Mouse (Mus musculus): Measurements from ENCODE around the gene Vps52. TPM values are rescaled to one million over a fixed set of nuclear protein-coding genes. Genes with fewer than 3 reads are reported as not detected.
"Not testable (repeated sequence)": the region's sequence is repeated elsewhere in the genome, so short reads cannot be mapped to it uniquely, and the experiment has no call there.

Vps52 gene
- total RNA-seq, 2 experiments from 2014 or later = 29.6 to 33.5 TPM

GRCm38 (mm10) chr17:33962876-33963275 lies 7.3 kb downstream of the Vps52 start:
- no peak for DNase-seq (ENCODE audit: low spot score)

DNA sequence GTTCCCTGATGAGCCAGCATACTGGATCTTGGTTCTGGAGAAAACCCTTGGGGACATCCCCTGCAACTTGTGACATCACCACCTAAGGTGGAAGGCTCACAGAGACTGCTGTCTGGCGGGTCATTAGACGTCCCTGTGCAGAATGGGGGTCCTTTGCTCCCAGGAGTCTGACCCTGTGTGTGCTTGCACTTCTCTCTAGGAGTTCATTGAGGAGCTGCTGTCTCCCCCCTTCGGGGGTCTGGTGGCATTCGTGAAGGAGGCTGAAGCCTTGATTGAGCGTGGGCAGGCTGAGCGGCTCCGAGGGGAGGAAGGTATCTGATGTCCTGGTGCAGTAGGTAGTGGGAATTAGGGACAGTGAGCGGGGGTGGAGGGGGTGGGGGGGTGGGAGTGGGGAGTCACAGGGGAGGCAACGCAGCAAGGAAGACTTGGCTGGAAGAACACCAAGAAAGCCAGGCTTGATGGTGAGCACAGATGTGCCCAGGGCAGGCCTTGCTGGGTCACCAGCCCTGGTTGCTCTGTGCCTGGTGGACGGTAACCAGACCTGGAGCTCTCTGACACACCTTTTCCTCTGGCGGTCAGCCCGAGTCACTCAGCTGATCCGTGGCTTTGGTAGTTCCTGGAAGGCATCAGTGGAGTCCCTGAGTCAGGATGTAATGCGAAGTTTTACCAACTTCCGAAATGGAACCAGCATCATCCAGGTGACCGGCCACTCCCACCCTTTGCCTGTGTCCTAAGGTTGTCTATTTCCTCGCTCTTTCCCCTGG lies 9.7 kb downstream of the Vps52 start:
- DNase-seq (ENCODE audit: low spot score) = no peak

DNA sequence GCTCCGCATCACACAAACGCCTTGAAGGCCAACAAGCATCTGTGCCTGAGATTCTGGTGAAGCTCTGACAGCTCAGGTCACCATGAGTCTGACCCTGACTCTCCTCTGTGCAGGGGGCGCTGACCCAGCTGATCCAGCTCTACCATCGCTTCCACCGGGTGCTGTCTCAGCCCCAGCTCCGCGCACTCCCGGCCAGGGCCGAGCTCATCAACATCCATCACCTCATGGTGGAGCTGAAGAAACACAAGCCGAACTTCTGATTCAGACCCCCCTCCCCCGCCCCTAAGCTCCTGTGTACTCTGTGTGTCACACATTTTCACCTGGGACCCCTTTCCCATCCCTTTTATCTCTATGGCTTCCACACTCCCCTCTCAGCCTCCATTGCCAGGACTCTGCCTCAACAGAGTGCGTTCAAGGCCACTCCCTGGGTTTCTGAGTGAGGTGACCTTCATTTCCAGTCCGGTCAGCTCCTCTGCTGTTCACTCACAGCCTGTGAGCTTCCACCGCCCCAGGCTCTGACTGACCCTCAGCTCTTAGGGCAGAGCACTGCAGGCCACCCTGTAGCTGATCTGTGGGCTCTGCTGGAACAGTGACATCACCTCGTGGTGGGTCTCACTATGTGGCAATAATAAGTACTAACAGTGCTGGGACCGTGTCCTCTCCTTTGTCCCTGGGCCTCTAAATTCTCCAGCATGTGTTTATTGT lies 10.4 kb downstream of the Vps52 start:
- no peak for DNase-seq (ENCODE audit: low spot score)

GRCm38 (mm10) chr17:33968489-33968888 lies 12.9 kb downstream of the Vps52 start:
- DNase-seq (ENCODE audit: low spot score) = peak; percentile 78

DNA sequence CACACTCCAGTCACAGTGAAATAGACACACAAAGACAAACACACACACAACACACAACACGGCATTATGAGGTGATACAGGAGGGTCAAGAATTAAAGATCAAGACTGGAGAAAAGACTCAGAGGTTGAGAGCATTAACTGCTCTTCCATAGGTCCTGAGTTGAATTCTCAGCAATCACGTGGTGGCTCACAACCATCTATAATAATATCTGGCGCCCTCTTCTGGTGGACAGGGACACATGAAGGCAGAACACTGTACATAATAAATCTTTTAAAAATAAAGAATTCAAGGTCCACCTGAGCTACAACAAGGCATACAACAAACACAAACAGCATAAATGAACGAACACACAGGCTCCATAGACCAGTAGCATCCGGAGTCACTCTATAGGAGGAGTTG lies 13.3 kb downstream of the Vps52 start:
- peak; percentile 54 for DNase-seq (ENCODE audit: low spot score)

- DNase-seq (ENCODE audit: low spot score) = no peak
Observed at GRCm38 (mm10) chr17:33969394-33969793, 13.8 kb downstream of the Vps52 start.

- DNase-seq (ENCODE audit: low spot score) = no peak
Observed at GRCm38 (mm10) chr17:33972691-33973090, 17.1 kb downstream of the Vps52 start.

DNA sequence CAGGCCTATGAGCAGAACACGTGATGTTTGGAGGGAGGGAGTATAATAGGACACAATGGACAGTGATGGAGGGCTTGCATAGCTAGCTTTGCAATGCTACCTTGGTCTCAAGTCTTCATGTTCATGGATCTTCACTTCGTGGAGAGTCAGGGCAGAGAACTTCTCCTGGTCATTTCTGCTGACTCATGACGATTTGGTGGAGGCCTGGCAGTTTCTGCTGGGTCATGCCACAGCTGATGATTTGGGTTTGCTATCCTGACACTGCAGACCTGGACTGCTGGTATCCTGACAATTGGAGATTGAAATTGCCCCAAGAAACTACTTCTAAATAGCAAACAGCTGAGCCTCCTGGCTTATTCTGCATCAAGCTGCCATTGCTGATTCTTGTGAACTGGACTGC lies 18.0 kb downstream of the Vps52 start:
- DNase-seq (ENCODE audit: low spot score) = no peak

DNA sequence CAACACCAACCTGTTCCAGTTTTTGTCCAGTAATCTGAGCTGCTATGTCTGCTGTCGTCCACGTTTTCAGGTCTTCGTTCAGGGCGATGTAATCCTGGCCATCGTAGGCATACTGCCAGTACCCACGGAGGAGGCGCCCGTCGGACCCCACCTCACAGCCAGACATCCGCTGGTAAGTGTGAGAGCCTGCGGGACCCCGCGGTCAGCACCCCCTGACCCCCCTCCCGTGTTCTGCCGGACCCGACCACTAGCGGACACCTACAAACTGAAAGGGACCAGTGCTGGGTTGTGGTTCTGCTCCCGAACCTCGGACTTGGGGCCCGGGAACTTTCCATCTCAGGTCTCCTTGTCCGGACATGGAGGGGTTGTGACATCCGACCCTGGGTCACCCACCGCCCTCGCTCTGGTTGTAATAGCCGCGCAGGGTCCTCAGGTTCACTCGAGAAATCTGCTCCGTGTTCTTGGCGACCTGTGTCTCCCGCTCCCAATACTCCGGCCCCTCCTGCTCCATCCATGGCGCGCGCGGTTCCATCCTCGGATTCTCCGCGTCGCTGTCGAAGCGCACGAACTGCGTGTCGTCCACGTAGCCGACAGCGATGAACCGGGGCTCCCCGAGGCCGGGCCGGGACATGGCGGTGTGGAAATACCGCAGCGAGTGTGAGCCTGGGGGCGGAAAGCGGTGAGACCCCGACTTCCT lies 22.4 kb downstream of the Vps52 start:
- DNase-seq (ENCODE audit: low spot score) = no peak

DNA sequence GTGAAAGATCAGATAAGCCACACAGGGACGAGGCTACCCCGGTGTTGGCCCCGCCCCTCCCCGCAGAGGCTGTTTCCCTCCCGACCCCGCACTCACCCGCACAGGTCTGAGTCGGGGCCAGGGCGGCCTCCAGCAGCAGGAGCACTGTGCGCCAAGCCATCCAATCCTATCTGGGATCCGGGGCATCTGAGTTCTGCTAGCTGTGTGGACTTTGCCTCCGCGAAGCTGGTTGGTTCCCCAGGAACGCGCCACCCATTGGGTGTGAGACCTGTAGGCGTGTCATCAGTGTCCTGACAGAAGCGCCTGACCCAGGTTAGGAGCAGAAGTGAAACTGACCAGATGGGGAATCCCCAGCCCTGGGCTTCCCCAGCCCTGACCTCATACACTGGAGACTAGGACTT lies 23.0 kb downstream of the Vps52 start:
- peak; percentile 85 for DNase-seq (ENCODE audit: low spot score)

DNA sequence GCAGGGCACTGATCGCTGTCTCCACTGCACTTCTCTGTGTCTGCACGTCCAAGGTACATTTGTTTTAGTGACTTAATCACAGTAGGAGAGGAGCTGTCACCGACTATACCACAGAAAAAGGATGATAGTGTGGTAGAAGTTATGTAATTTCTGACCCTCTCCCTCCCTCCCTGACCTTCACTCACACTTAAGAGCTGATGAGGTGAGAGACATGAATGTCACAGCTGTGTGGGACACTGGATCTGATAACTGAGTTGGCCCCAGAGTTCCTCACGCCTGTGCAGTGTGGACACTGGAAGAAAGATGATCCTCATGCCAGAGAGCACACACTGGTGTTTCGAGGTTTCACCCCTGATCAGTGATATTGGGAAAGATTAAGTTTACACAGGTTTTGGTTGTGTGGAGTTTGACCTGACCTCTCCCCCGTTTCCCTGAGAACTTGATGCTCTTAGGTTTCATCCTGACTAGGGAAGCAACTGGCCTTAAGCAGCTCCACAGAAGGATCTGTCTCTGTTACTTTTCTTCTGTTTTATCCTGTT lies 24.0 kb downstream of the Vps52 start:
- DNase-seq (ENCODE audit: low spot score) = no peak

DNA sequence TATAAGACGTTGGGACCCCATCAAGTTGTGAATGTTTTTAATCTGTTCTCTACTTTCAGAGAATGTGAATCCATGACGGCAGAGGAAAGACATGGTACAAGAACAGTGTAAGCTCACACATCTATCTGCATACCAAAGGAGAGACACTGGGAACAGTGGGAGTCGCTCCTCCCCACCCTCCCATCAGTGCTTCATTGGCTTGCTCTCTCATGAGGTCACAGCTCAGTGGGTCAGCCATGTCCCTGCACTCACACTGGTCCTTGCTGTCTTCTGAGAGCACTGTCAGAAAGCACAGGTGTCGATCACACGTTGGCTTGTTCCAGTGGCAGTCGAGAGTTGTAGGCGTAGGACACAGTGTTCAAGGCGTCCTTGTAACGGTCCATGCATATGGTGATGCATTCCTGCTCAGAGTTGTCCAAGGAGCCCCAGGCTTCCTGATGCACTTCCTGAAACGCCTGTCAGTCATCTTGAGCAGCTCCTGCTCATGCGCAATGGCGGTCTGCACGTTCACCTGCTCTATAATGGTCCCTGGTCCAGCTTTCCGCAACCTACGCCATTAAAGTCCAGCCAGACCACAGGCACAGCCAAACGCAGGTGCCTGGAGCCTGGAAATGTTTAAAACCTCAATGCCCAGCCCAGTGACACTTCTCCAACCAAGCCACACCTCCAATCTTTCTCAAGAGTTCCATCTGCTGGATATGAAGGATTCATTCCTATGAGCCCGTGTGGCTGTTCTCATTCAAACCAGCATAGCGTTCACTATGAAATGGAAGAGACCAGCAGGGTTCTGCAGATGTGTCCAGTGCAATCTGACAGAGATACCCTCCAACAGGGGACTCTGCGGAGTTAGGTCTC lies 24.8 kb downstream of the Vps52 start:
- no peak for DNase-seq (ENCODE audit: low spot score)

DNA sequence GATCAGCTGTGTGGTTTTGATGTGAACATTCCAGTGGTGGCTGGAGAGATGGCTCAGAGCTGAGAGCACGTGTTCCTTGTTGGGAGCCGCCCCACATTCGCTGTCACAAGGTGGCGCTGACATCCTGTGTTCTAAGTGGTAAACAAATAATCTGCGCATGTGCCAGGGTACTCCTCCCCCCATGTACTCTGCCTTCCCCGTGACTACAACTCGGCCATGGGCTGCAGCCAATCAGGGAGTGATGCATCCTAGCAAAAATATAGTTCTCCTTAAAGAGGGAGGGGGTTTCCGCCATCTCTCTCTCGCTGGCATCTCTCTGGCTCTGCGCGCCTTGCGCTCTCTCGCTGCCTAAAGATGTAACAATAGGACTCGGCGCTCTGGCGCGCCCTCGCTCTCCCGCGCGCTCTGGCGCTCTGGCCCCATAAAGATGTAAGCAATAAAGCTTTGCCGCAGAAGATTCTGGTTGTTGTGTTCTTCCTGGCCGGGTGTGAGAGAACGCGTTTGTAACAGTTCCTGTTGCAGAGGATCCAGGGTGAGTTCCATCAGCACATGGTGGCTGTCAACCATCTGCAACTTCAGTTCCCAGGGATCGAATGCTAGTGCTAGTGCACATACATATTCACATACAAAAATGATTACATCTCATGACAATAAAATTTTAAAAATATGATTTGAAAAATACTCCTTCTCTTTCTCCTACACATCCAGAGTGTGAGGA lies 25.7 kb downstream of the Vps52 start:
- DNase-seq (ENCODE audit: low spot score) = peak; percentile 91

- peak; percentile 61 for DNase-seq (ENCODE audit: low spot score)
Observed at GRCm38 (mm10) chr17:33982136-33982535, 26.5 kb downstream of the Vps52 start.

GRCm38 (mm10) chr17:33991788-33992664 lies 36.4 kb downstream of the Vps52 start:
- DNase-seq (ENCODE audit: low spot score) = peak; percentile 54

GRCm38 (mm10) chr17:33994959-33995358 lies 39.3 kb downstream of the Vps52 start:
- DNase-seq (ENCODE audit: low spot score) = no peak

- DNase-seq (ENCODE audit: low spot score) = no peak
Observed at GRCm38 (mm10) chr17:33995651-33996050, 40.0 kb downstream of the Vps52 start.

- DNase-seq (ENCODE audit: low spot score) = not testable (repeated sequence)
Observed at GRCm38 (mm10) chr17:33997025-33997424, 41.4 kb downstream of the Vps52 start.

DNA sequence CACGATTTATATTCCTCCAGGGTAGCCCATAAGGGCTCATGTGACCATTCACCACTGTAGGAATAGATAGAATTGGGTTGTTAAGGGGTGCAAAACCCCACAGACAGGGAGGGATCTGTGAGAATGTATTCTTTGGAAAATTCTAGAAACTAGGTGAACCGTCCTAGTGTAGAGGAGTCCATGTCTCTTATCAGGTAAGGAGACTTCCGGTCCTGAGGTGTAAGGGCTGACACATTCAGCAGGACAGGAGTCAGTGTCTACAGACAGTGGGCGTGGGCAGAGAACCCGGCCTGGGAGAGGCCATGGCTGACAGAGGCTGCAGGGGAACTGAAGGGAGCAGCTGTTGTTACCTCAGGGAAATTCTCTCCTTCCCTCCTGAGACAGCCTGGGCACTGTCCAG lies 43.1 kb downstream of the Vps52 start:
- not testable (repeated sequence) for DNase-seq (ENCODE audit: low spot score)
